Mouse (Mus musculus) midbrain, postnatal 0 days (tissue): ENCODE measurements around the gene Kif22. TPM values are rescaled to one million over a fixed set of nuclear protein-coding genes. Genes with fewer than 3 reads are reported as not detected.
A peak's percentile ranks its signal among the peaks of the same experiment; 100 is the strongest.

Experiments
- ATAC-seq: fragments of 200-750 bp; cut with Nextera tagmentation; 2 replicates; pipeline ENCODE4 v1.8.0; 2017; ENCODE audit warnings: moderate number of reproducible peaks, mild to moderate bottlenecking, moderate TSS enrichment, moderate library complexity; ENCODE audit not compliant: low FRiP score
- DNase-seq: peaks from one replicate; pipeline ENCODE4 v3.0.0-alpha.2; 2015; ENCODE audit warnings: low spot score
- H3K27ac ChIP-seq: fragments of 300-500 bp; sonication (generic); 2 replicates; pipeline ENCODE4 v1.5.1; 2014; ENCODE audit warnings: low read depth, mild to moderate bottlenecking, low read length, mixed read lengths
- H3K27me3 ChIP-seq: fragments of 300-500 bp; sonication (generic); 2 replicates; pipeline ENCODE4 v1.6.1; 2014; ENCODE audit warnings: low read length, control low read depth, mixed read lengths; ENCODE audit not compliant: insufficient read depth
- H3K36me3 ChIP-seq: fragments of 300-500 bp; sonication (generic); 2 replicates; pipeline ENCODE4 v1.6.1; 2014; ENCODE audit warnings: low read length, control low read depth, mixed read lengths; ENCODE audit not compliant: insufficient read depth
- H3K4me1 ChIP-seq: fragments of 300-500 bp; sonication (generic); 2 replicates; pipeline ENCODE4 v1.6.1; 2014; ENCODE audit warnings: mild to moderate bottlenecking, control low read depth, antibody characterized with exemption, low read length, mixed read lengths; ENCODE audit not compliant: insufficient read depth
- H3K4me2 ChIP-seq: fragments of 300-500 bp; sonication (generic); 2 replicates; pipeline ENCODE4 v1.6.1; 2014; ENCODE audit warnings: low read depth, mild to moderate bottlenecking, low read length, mixed read lengths; ENCODE audit not compliant: poor library complexity, severe bottlenecking
- H3K4me3 ChIP-seq: fragments of 300-500 bp; sonication (generic); 2 replicates; pipeline ENCODE4 v1.5.1; 2014; ENCODE audit warnings: low read depth, mild to moderate bottlenecking, low read length, moderate library complexity
- H3K9ac ChIP-seq: fragments of 300-500 bp; sonication (generic); replicated peaks from 2 replicates; pipeline ENCODE4 v1.6.1; 2014; ENCODE audit warnings: mild to moderate bottlenecking, low read length, moderate library complexity, mixed read lengths; ENCODE audit not compliant: poor library complexity, severe bottlenecking
- H3K9me3 ChIP-seq: fragments of 300-500 bp; sonication (generic); 2 replicates; pipeline ENCODE4 v1.6.1; 2016; ENCODE audit warnings: low read length, control low read depth
- CTCF ChIP-seq: IDR thresholded peaks from 2 replicates; pipeline ENCODE4 v1.5.1; 2016; ENCODE audit warnings: antibody characterized with exemption, mild to moderate bottlenecking
- WGBS: fragments of 180-500 bp; shearing (Covaris S2); extraction: QIAGEN DNeasy Blood & Tissue Kit; methylation state at CpG from one replicate; pipeline ENCODE4 v1.1.7; 2014; 5-methylcytosine and 5-hydroxymethylcytosine counted together
- polyA plus RNA-seq: library from polyadenylated mRNA; unstranded; fragments of >200 nt; fragmentation: Nextera tagmentation; extraction: Ambion mirVana; gene quantifications from 2 replicates; pipeline ENCODE4 v1.2.1, GENCODE M21; 2015
- total RNA-seq: library from RNA; depleted of rRNA; stranded (reverse); fragments of >200 nt; gene quantifications from 2 replicates; pipeline ENCODE4 v1.2.3, GENCODE M21; 2014

The Kif22 gene
- total and polyA plus RNA-seq, 2 experiments from 2014 or later, result 4.2 to 11.3 TPM

- H3K4me1 ChIP-seq, result no peaks in the 10 kb centered on the region
- no peak for DNase-seq
- 77% methylated on average over 4 of the region's 4 CpGs for WGBS
- H3K9me3 ChIP-seq, result no peaks in the 10 kb centered on the region
- no peak overlapping the region for H3K27ac ChIP-seq
- no peak for ATAC-seq
- no peaks in the 10 kb centered on the region for H3K36me3 ChIP-seq
- H3K9ac ChIP-seq, result no peak overlapping the region
- H3K4me2 ChIP-seq, result no peak overlapping the region
- no peaks in the 10 kb centered on the region for H3K27me3 ChIP-seq
- TF ChIP-seq CTCF, result no peak
- no peak overlapping the region for H3K4me3 ChIP-seq
These were observed 45.8 kb downstream of the Kif22 start for GRCm38 (mm10) chr7:126996449-126996848.

GRCm38 (mm10) chr7:126988816-126989215 is 53.5 kb downstream of the Kif22 start:
- Histone ChIP-seq H3K36me3 (no peaks in the 10 kb centered on the region), H3K9ac (no peak overlapping the region), H3K4me3 (no peak overlapping the region), H3K27ac (no peak overlapping the region), H3K4me1 (no peaks in the 10 kb centered on the region), H3K4me2 (no peak overlapping the region), H3K9me3 (no peaks in the 10 kb centered on the region), H3K27me3 (no peaks in the 10 kb centered on the region)
- ATAC-seq (no peak), DNase-seq (no peak)
- TF ChIP-seq CTCF, result no peak
- WGBS, result 76% methylated on average over 8 of the region's 8 CpGs

- H3K27me3 ChIP-seq, result no peaks in the 10 kb centered on the region
- H3K9me3 ChIP-seq, result no peaks in the 10 kb centered on the region
- 0 out of 2 replicates have a peak, but pooled peaks cover 5% of the 10 kb centered on the region for H3K36me3 ChIP-seq
- TF ChIP-seq CTCF, result peak; percentile 68
- ATAC-seq (no peak), DNase-seq (peak; percentile 40)
- WGBS, result 45% methylated on average over 9 of the region's 9 CpGs
- H3K4me3 ChIP-seq, result no peak overlapping the region
- no peak overlapping the region for H3K27ac ChIP-seq
- H3K4me1 ChIP-seq, result no peaks in the 10 kb centered on the region
- H3K9ac ChIP-seq, result no peak overlapping the region
- H3K4me2 ChIP-seq, result no peak overlapping the region
These were observed 56.0 kb downstream of the Kif22 start for GRCm38 (mm10) chr7:126986319-126986718.

GRCm38 (mm10) chr7:126984667-126985444 is 57.4 kb downstream of the Kif22 start:
- no peak for ATAC-seq
- H3K36me3 ChIP-seq, result peaks cover 13% of the 10 kb centered on the region
- no peak for TF ChIP-seq CTCF
- no peak overlapping the region for H3K9ac ChIP-seq
- H3K4me2 ChIP-seq, result no peak overlapping the region
- no peak for DNase-seq
- H3K27ac ChIP-seq, result no peak overlapping the region
- 60% methylated on average over 10 of the region's 10 CpGs for WGBS
- H3K27me3 ChIP-seq, result no peaks in the 10 kb centered on the region
- H3K4me1 ChIP-seq, result no peaks in the 10 kb centered on the region
- H3K4me3 ChIP-seq, result no peak overlapping the region
- H3K9me3 ChIP-seq, result no peaks in the 10 kb centered on the region

- 80% methylated on average over 7 of the region's 7 CpGs for WGBS
- no peaks in the 10 kb centered on the region for H3K9me3 ChIP-seq
These were observed 59.2 kb downstream of the Kif22 start for GRCm38 (mm10) chr7:126983113-126983512.

GRCm38 (mm10) chr7:126982054-126982453 is 60.2 kb downstream of the Kif22 start:
- Histone ChIP-seq H3K27ac (no peak overlapping the region), H3K36me3 (peaks cover 28% of the 10 kb centered on the region), H3K4me3 (no peak overlapping the region), H3K9ac (no peak overlapping the region), H3K27me3 (no peaks in the 10 kb centered on the region), H3K4me1 (peaks cover 1% of the 10 kb centered on the region; the same call in 1 of the 2 replicates), H3K9me3 (no peaks in the 10 kb centered on the region), H3K4me2 (no peak overlapping the region)
- no peak for DNase-seq
- WGBS, result 91% methylated on average over 4 of the region's 4 CpGs
- ATAC-seq, result no peak
- TF ChIP-seq CTCF, result no peak

More at GRCm38 (mm10) chr7:126983113-126983512, 59.2 kb downstream of the Kif22 start:
- H3K4me2 ChIP-seq, result no peak overlapping the region
- H3K27ac ChIP-seq, result no peak overlapping the region
- ATAC-seq (no peak), DNase-seq (no peak)
- H3K9ac ChIP-seq, result no peak overlapping the region
- no peaks in the 10 kb centered on the region for H3K4me1 ChIP-seq
- H3K27me3 ChIP-seq, result no peaks in the 10 kb centered on the region
- no peak overlapping the region for H3K4me3 ChIP-seq
- no peak for TF ChIP-seq CTCF
- peaks cover 28% of the 10 kb centered on the region for H3K36me3 ChIP-seq
